Mouse (Mus musculus) CH12.LX (cell line): ENCODE measurements around the gene Rgl1. TPM values are rescaled to one million over a fixed set of nuclear protein-coding genes. Genes with fewer than 3 reads are reported as not detected.

ENCODE experiments used
- DNase-seq: peaks from one replicate; pipeline ENCODE4 v3.0.0-alpha.2; 2013; ENCODE audit errors: extremely low read depth
- H3K27ac ChIP-seq: 2 replicates; pipeline ENCODE4 v1.5.1; 2012; ENCODE audit warnings: low read depth, mild to moderate bottlenecking, control low read depth, moderate library complexity; ENCODE audit not compliant: insufficient read depth
- H3K27me3 ChIP-seq: replicated peaks from 2 replicates; pipeline ENCODE3; 2012; ENCODE audit warnings: inconsistent platforms
- H3K36me3 ChIP-seq, 2 experiments: replicated peaks in 1 of 2; 2 replicates each; pipeline versions ENCODE3 to v1.6.1; 2012; ENCODE audit warnings: inconsistent platforms in 1 of 2, low read length in 1 of 2, mild to moderate bottlenecking in 1 of 2, mixed read lengths in 1 of 2, moderate library complexity in 1 of 2; ENCODE audit not compliant: control insufficient read depth in 1 of 2, insufficient read depth in 1 of 2
- H3K4me1 ChIP-seq, 2 experiments: 2 replicates each; pipeline ENCODE4 v1.6.1; 2012; ENCODE audit warnings: inconsistent platforms in 1 of 2, moderate library complexity in 1 of 2; ENCODE audit not compliant: insufficient read depth in 2 of 2, control insufficient read depth in 1 of 2
- H3K4me2 ChIP-seq: 2 replicates; pipeline ENCODE4 v1.6.1; 2012; ENCODE audit warnings: low read depth, mild to moderate bottlenecking, control low read depth; ENCODE audit not compliant: poor library complexity, insufficient read depth, severe bottlenecking
- H3K4me3 ChIP-seq, 3 experiments: fragments of 150-350 bp in 1 of 3; sonication (generic) in 1 of 3; replicated peaks in 1 of 3; 2 replicates each; pipeline versions ENCODE3 to v1.5.1; 2011 to 2012; ENCODE audit warnings: low read depth in 2 of 3, low read length in 2 of 3, mild to moderate bottlenecking in 2 of 3, moderate library complexity in 2 of 3, control low read depth in 1 of 3, improper control_type of control experiment in 1 of 3, inconsistent platforms in 1 of 3, mixed read lengths in 1 of 3; ENCODE audit not compliant: poor library complexity in 1 of 3
- H3K79me2 ChIP-seq: replicated peaks from 2 replicates; pipeline ENCODE4 v1.6.1; 2012; ENCODE audit warnings: mild to moderate bottlenecking, moderate library complexity; ENCODE audit not compliant: control insufficient read depth, poor library complexity, insufficient read depth, severe bottlenecking; ENCODE audit errors: extremely low read depth
- H3K9ac ChIP-seq: 2 replicates; pipeline ENCODE4 v1.6.1; 2012; ENCODE audit warnings: low read depth, mild to moderate bottlenecking, control low read depth, moderate library complexity; ENCODE audit not compliant: insufficient read depth
- H3K9me3 ChIP-seq: replicated peaks from 2 replicates; pipeline ENCODE3; 2012; ENCODE audit warnings: low read length, inconsistent platforms, mixed read lengths
- BHLHE40 ChIP-seq: IDR thresholded peaks from 2 replicates; pipeline ENCODE4 v1.6.1; 2011; ENCODE audit warnings: mild to moderate bottlenecking, low read depth, low read length, improper control_type of control experiment
- CHD1 ChIP-seq: IDR thresholded peaks from 2 replicates; pipeline ENCODE4 v1.6.1; 2012; ENCODE audit warnings: low read depth, low read length, improper control_type of control experiment, inconsistent platforms
- CHD2 ChIP-seq: IDR thresholded peaks from 2 replicates; pipeline ENCODE4 v1.6.1; 2011; ENCODE audit warnings: low read length, improper control_type of control experiment
- CTCF ChIP-seq, 2 experiments: IDR thresholded peaks in 1 of 2; conservative IDR thresholded peaks in 1 of 2; 2 replicates each; pipeline ENCODE4 v1.5.1; 2011 to 2012; ENCODE audit warnings: low read depth in 2 of 2, low read length in 2 of 2, improper control_type of control experiment in 1 of 2, inconsistent platforms in 1 of 2, mild to moderate bottlenecking in 1 of 2, moderate library complexity in 1 of 2
- E2F4 ChIP-seq: IDR thresholded peaks from 2 replicates; pipeline ENCODE4 v1.6.1; 2011; ENCODE audit warnings: low read depth, low read length, improper control_type of control experiment; ENCODE audit not compliant: insufficient replicate concordance
- ELF1 ChIP-seq: IDR thresholded peaks from 2 replicates; pipeline ENCODE4 v1.6.1; 2014; ENCODE audit warnings: low read depth, mild to moderate bottlenecking, inconsistent platforms, low read length, improper control_type of control experiment
- EP300 ChIP-seq: IDR thresholded peaks from 2 replicates; pipeline ENCODE4 v1.6.1; 2011; ENCODE audit warnings: low read length, improper control_type of control experiment
- ETS1 ChIP-seq: conservative IDR thresholded peaks from 2 replicates; pipeline ENCODE4 v1.6.1; 2012; ENCODE audit warnings: low read depth, mild to moderate bottlenecking, inconsistent platforms, low read length, improper control_type of control experiment, moderate library complexity
- GABPA ChIP-seq: IDR thresholded peaks from 2 replicates; pipeline ENCODE4 v1.6.1; 2012; ENCODE audit warnings: low read depth, low read length, improper control_type of control experiment, inconsistent platforms; ENCODE audit not compliant: insufficient replicate concordance
- HCFC1 ChIP-seq: IDR thresholded peaks from 2 replicates; pipeline ENCODE4 v1.6.1; 2012; ENCODE audit warnings: low read depth, mild to moderate bottlenecking, inconsistent platforms, low read length, improper control_type of control experiment
- IRF4 ChIP-seq: IDR thresholded peaks from 2 replicates; pipeline ENCODE4 v1.6.1; 2014; ENCODE audit warnings: low read depth, mild to moderate bottlenecking, inconsistent platforms, low read length, improper control_type of control experiment
- JUN ChIP-seq: IDR thresholded peaks from 2 replicates; pipeline ENCODE4 v1.6.1; 2011; ENCODE audit warnings: low read depth, mild to moderate bottlenecking, low read length, improper control_type of control experiment, moderate library complexity; ENCODE audit not compliant: insufficient read depth
- JUND ChIP-seq: conservative IDR thresholded peaks from 2 replicates; pipeline ENCODE4 v1.6.1; 2011; ENCODE audit warnings: low read depth, low read length, improper control_type of control experiment
- KAT2A ChIP-seq: IDR thresholded peaks from 2 replicates; pipeline ENCODE4 v1.6.1; 2012; ENCODE audit warnings: low read length, improper control_type of control experiment, inconsistent platforms; ENCODE audit not compliant: insufficient replicate concordance
- MAFK ChIP-seq: IDR thresholded peaks from 2 replicates; pipeline ENCODE4 v1.6.1; 2011; ENCODE audit warnings: low read length, improper control_type of control experiment; ENCODE audit not compliant: insufficient replicate concordance
- MAX ChIP-seq: IDR thresholded peaks from 2 replicates; pipeline ENCODE4 v1.6.1; 2011; ENCODE audit warnings: low read length, improper control_type of control experiment
- MAZ ChIP-seq: IDR thresholded peaks from 2 replicates; pipeline ENCODE4 v1.6.1; 2012; ENCODE audit warnings: low read depth, mild to moderate bottlenecking, inconsistent platforms, low read length, improper control_type of control experiment, moderate library complexity
- MEF2A ChIP-seq: IDR thresholded peaks from 2 replicates; pipeline ENCODE4 v1.6.1; 2014; ENCODE audit warnings: low read depth, mild to moderate bottlenecking, inconsistent platforms, low read length, improper control_type of control experiment, borderline replicate concordance
- MXI1 ChIP-seq: IDR thresholded peaks from 2 replicates; pipeline ENCODE4 v1.6.1; 2011; ENCODE audit warnings: mild to moderate bottlenecking, low read depth, low read length, improper control_type of control experiment
- MYC ChIP-seq: IDR thresholded peaks from 2 replicates; pipeline ENCODE4 v1.6.1; 2011; ENCODE audit warnings: low read depth, mild to moderate bottlenecking, improper control_type of control experiment, low read length
- NELFE ChIP-seq: IDR thresholded peaks from 2 replicates; pipeline ENCODE4 v1.6.1; 2011; ENCODE audit warnings: low read depth, low read length, improper control_type of control experiment
- NRF1 ChIP-seq: IDR thresholded peaks from 2 replicates; pipeline ENCODE4 v1.6.1; 2014; ENCODE audit warnings: low read depth, mild to moderate bottlenecking, inconsistent platforms, low read length, improper control_type of control experiment, moderate library complexity
- PAX5 ChIP-seq: IDR thresholded peaks from 2 replicates; pipeline ENCODE4 v1.6.1; 2012; ENCODE audit warnings: low read length, inconsistent platforms, mixed read lengths
- POLR2A ChIP-seq: IDR thresholded peaks from 2 replicates; pipeline ENCODE4 v1.6.1; 2011; ENCODE audit warnings: low read depth, mild to moderate bottlenecking, improper control_type of control experiment, low read length
- POLR2AphosphoS2 ChIP-seq: IDR thresholded peaks from 2 replicates; pipeline ENCODE4 v1.6.1; 2011; ENCODE audit warnings: low read depth, low read length, improper control_type of control experiment
- RAD21 ChIP-seq: IDR thresholded peaks from 2 replicates; pipeline ENCODE4 v1.6.1; 2011; ENCODE audit warnings: low read depth, mild to moderate bottlenecking, low read length, improper control_type of control experiment, moderate library complexity
- RCOR1 ChIP-seq: conservative IDR thresholded peaks from 2 replicates; pipeline ENCODE4 v1.6.1; 2012; ENCODE audit warnings: low read depth, mild to moderate bottlenecking, inconsistent platforms, low read length, improper control_type of control experiment
- SIN3A ChIP-seq: IDR thresholded peaks from 2 replicates; pipeline ENCODE4 v1.6.1; 2012; ENCODE audit warnings: low read length, improper control_type of control experiment, inconsistent platforms
- SMC3 ChIP-seq: IDR thresholded peaks from 2 replicates; pipeline ENCODE4 v1.6.1; 2011; ENCODE audit warnings: low read depth, low read length, improper control_type of control experiment
- TBP ChIP-seq: conservative IDR thresholded peaks from 2 replicates; pipeline ENCODE4 v1.6.1; 2011; ENCODE audit warnings: low read depth, low read length, improper control_type of control experiment
- TCF12 ChIP-seq: IDR thresholded peaks from 2 replicates; pipeline ENCODE4 v1.6.1; 2014; ENCODE audit warnings: low read depth, mild to moderate bottlenecking, inconsistent platforms, low read length, improper control_type of control experiment
- UBTF ChIP-seq: IDR thresholded peaks from 2 replicates; pipeline ENCODE4 v1.6.1; 2012; ENCODE audit warnings: low read depth, mild to moderate bottlenecking, inconsistent platforms, low read length, improper control_type of control experiment, moderate library complexity
- USF1 ChIP-seq: IDR thresholded peaks from 2 replicates; pipeline ENCODE4 v1.6.1; 2014; ENCODE audit warnings: low read depth, mild to moderate bottlenecking, inconsistent platforms, low read length, improper control_type of control experiment
- USF2 ChIP-seq: conservative IDR thresholded peaks from 2 replicates; pipeline ENCODE4 v1.6.1; 2011; ENCODE audit warnings: low read depth, low read length, improper control_type of control experiment
- ZC3H11A ChIP-seq: IDR thresholded peaks from 2 replicates; pipeline ENCODE4 v1.6.1; 2012; ENCODE audit warnings: low read depth, mild to moderate bottlenecking, inconsistent platforms, low read length, improper control_type of control experiment
- ZKSCAN1 ChIP-seq: IDR thresholded peaks from 2 replicates; pipeline ENCODE4 v1.6.1; 2012; ENCODE audit warnings: low read depth, inconsistent platforms, low read length, improper control_type of control experiment, borderline replicate concordance
- ZMIZ1 ChIP-seq: IDR thresholded peaks from 2 replicates; pipeline ENCODE4 v1.6.1; 2012; ENCODE audit warnings: low read depth, mild to moderate bottlenecking, inconsistent platforms, low read length, improper control_type of control experiment
- ZNF384 ChIP-seq: IDR thresholded peaks from 2 replicates; pipeline ENCODE4 v1.6.1; 2012; ENCODE audit warnings: low read depth, low read length, improper control_type of control experiment, inconsistent platforms
- dilution Hi-C: fragments of 300-500 bp; cut with MboI; formaldehyde crosslinking; loops from 2 replicates; pipeline ENCODE4 v1.14.3; 2020; ENCODE audit warnings: low sequenced_read_pairs; ENCODE audit not compliant: extremely low pct_unique_long_range_greater_than_20kb, extremely low pct_ligation_motif_present
- in situ Hi-C: fragments of 300-500 bp; cut with MboI; formaldehyde crosslinking; loops from 3 replicates; pipeline ENCODE4 v1.14.3; 2019; ENCODE audit warnings: low sequenced_read_pairs, low pct_ligation_motif_present, low pct_unique_long_range_greater_than_20kb, mixed read lengths
- polyA plus RNA-seq: library from polyadenylated mRNA; unstranded; fragments of >175 nt; gene quantifications from 2 replicates; pipeline ENCODE4 v1.2.1, GENCODE M21; 2012; ENCODE audit warnings: low read depth; ENCODE audit not compliant: insufficient read length
- total RNA-seq, 2 experiments: library from RNA; depleted of rRNA; stranded (reverse); fragments of 300-350 nt in 1 of 2; fragments of >200 nt in 1 of 2; gene quantifications; 2 replicates each; pipeline ENCODE4 v1.2.3; 2012 to 2014

Rgl1 gene
- total RNA-seq (2012; rRNA removed) (0.25 and 0.42 TPM in 2 replicates), total RNA-seq (2014; rRNA removed) (0.68 and 0.74 TPM in 2 replicates), polyA plus RNA-seq (1.7 and 1.8 TPM in 2 replicates)

- peak; percentile 91 for TF ChIP-seq MAX
- no peak for TF ChIP-seq ZC3H11A
- TF ChIP-seq MXI1, result peak; percentile 56
- TF ChIP-seq TCF12, result peak; percentile 70; the same call in 1 of the 2 replicates
- peak; percentile 19; the same call in 1 of the 2 replicates for TF ChIP-seq BHLHE40
- no peak for TF ChIP-seq RAD21
- no peak for TF ChIP-seq CTCF (conservative IDR thresholded peaks at IDR 0.05 in 1 of 2, IDR thresholded peaks at IDR 0.05 in 1 of 2; ENCODE audit: low read depth in 2 of 2, low read length in 2 of 2)
- TF ChIP-seq ZKSCAN1, result no peak
- peak; percentile 91 for TF ChIP-seq POLR2A
- peak; percentile 61; the same call in 1 of the 2 replicates for TF ChIP-seq UBTF
- TF ChIP-seq GABPA, result no peak
- no peak for TF ChIP-seq IRF4
- no peak for TF ChIP-seq KAT2A
- no peak for TF ChIP-seq JUN
- peak; percentile 97 for TF ChIP-seq NRF1
- TF ChIP-seq PAX5, result no peak
- no peak for TF ChIP-seq MAFK
- TF ChIP-seq E2F4, result no peak
- no peak for TF ChIP-seq CHD1
- TF ChIP-seq POLR2AphosphoS2, result peak; percentile 51; the same call in 1 of the 2 replicates
- TF ChIP-seq EP300, result no peak
- peak; percentile 87 for TF ChIP-seq ZMIZ1
- TF ChIP-seq SMC3, result no peak
- peak; percentile 82; the same call in 1 of the 2 replicates for TF ChIP-seq MAZ
- peak; percentile 93 for TF ChIP-seq ELF1
- no peak; the same call in 1 of the 2 replicates for TF ChIP-seq ETS1
- TF ChIP-seq USF1, result peak; percentile 98
- peak; percentile 64 for TF ChIP-seq HCFC1
- peak; percentile 40; the same call in 1 of the 2 replicates for TF ChIP-seq MEF2A
- TF ChIP-seq ZNF384, result no peak
- TF ChIP-seq RCOR1, result no peak
- no peak for TF ChIP-seq MYC
- TF ChIP-seq SIN3A, result peak; percentile 76; the same call in 1 of the 2 replicates
- TF ChIP-seq CHD2, result no peak
- TF ChIP-seq USF2, result peak; percentile 94
- peak; percentile 94 for TF ChIP-seq NELFE
- TF ChIP-seq JUND, result no peak
- 0 out of 2 replicates have a peak, but pooled peaks have one; percentile 31 for TF ChIP-seq TBP
- Histone ChIP-seq H3K79me2 (peaks cover 14% of the 10 kb centered on the region), H3K9ac (peak within 1 kb of the TSS; percentile 96), H3K4me2 (peak within 1 kb of the TSS; percentile 53), H3K9me3 (no peaks in the 10 kb centered on the region), H3K27ac (peak within 1 kb of the TSS; percentile 83), H3K27me3 (peaks cover 7% of the 10 kb centered on the region), H3K36me3 (peaks cover 15 to 29% of the 10 kb centered on the region in 2 experiments), H3K4me3 (peak within 1 kb of the TSS; percentile 89 to 94 (median 94)), H3K4me1 (peaks cover 4 to 13% of the 10 kb centered on the region in 2 experiments; a peak in 3 of 4 replicates)
- in situ Hi-C loops (loop anchor here (10.0 kb wide), 1 partner anchor 231 kb away; no protein-coding TSS in a partner anchor), dilution Hi-C loops (no loop called here)
- peak; percentile 94 for DNase-seq
Measured at GRCm38 (mm10) chr1:152766032-152766772, at the start of gene Rgl1, which contains the start of gene Arpc5. Gene Rgl1 (minus strand): TSS chr1:152766351. Gene Arpc5 (plus strand): TSS chr1:152766542.
